Mouse (Mus musculus) liver, postnatal 0 days (tissue): ENCODE measurements around the gene Gper1.

Experiments
- CTCF ChIP-seq: sonication (generic); IDR thresholded peaks from 2 replicates; pipeline ENCODE4 v1.5.1; 2016; ENCODE audit warnings: antibody characterized with exemption, low read depth
- EP300 ChIP-seq: IDR thresholded peaks from 2 replicates; pipeline ENCODE4 v1.6.1; 2016; ENCODE audit warnings: antibody characterized with exemption, low read depth, mild to moderate bottlenecking

GRCm38 (mm10) chr5:139411117-139411516 is 11.8 kb upstream of the Gper1 start:
- TF ChIP-seq CTCF (no peak), EP300 (no peak)
